Mouse (Mus musculus): ENCODE measurements at regions not wholly inside any gene's neighbourhood (a gene's known extent, or its start where the extent isn't known, plus 50 kb on each side); places are given as distances from the start of the nearest gene placed in this dataset.
A peak's percentile ranks its signal among the peaks of the same experiment; 100 is the strongest.

DNA sequence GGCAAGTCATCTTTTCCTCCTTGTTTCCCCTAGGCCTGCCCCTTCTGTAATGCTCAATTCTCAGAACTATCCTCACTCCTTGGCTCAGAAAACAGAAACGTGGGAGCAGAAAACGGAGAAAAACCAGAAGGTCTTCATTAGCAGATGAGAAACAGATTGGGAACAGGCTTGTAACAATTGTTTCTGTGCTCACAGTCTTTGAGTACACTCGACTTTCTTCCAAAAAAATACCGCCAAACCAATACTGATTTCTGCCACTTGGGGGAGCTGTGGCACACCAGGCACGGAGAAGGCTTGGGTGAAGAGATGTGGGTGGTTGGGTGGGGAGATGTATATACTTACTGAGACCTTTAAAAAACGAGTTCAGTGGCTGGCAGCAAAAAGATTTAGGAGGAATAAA, 80.8 kb upstream of the 4930583I09Rik start:
- no peaks in the 10 kb centered on the region for H3K36me3 ChIP-seq (ENCODE audit: control insufficient read depth, insufficient read depth, low read length, poor library complexity, severe bottlenecking)
- no peaks in the 10 kb centered on the region for H3K27me3 ChIP-seq (ENCODE audit: control insufficient read depth, insufficient read depth, low read length, poor library complexity, severe bottlenecking)
- DNase-seq (ENCODE audit: low read depth, low spot score), result peak; percentile 3

DNA sequence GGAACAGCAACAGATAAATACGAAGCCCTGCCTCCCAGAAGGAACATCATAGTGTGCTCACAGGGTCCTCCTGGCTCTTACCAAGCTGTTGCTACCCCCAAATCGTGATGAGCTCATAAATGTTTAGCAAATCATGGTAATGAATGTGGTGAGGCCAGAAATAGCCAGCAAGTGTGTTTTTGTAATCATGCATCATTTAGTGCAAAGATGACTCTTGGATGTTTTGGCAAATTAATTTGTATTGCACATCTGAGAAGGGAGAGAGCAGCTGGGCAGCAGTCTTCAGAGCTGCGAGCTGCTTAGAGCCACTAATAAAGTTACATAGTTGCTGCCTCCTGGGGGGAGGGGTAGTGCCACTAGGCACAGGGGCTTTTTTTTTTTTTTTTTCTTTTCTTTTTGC, 79.8 kb upstream of the 4930583I09Rik start:
- H3K27me3 ChIP-seq (ENCODE audit: control insufficient read depth, insufficient read depth, low read length, poor library complexity, severe bottlenecking), result no peaks in the 10 kb centered on the region
- DNase-seq (ENCODE audit: low read depth, low spot score), result no peak
- H3K36me3 ChIP-seq (ENCODE audit: control insufficient read depth, insufficient read depth, low read length, poor library complexity, severe bottlenecking), result no peaks in the 10 kb centered on the region

DNA sequence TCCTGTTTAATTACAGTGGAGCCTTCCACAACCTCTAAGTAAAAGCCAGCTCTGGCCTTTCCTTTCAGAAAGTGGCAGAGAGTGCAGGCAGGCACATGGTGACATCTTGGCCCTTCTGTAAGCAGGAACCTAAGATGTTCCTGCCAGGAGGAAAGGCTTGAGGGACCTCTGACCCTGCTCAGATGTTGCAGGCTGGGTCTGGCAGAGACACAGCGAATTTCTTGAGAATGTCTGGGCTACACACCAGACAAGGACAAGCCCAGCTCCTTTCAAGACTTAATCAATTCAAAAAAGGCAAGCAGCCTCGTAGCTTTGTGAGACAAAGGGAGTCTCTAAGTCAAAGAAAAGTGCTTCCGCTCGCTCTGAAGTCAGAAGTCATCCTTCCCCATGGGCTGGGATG, 79.2 kb upstream of the 4930583I09Rik start:
- H3K36me3 ChIP-seq (ENCODE audit: control insufficient read depth, insufficient read depth, low read length, poor library complexity, severe bottlenecking), result no peaks in the 10 kb centered on the region
- no peaks in the 10 kb centered on the region for H3K27me3 ChIP-seq (ENCODE audit: control insufficient read depth, insufficient read depth, low read length, poor library complexity, severe bottlenecking)
- DNase-seq (ENCODE audit: low read depth, low spot score), result no peak

DNA sequence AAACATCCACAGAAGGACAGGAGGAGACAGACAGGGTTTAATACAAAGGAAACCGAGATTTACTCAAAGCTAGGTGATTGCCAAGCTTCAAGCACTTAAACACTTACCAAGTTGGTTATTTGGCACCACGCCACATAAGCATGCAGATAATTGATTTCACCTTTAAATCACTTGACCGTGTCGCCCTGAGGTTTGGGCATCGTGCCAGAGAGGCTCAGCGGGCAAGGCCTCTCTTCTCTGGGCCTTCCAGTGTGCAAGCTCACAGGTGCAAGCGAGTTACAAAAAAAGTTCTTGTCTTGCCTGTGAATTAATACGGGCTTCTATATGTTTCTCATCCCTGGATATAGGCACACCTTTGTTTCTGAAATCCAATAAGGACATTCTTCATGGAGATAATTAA, 78.4 kb upstream of the 4930583I09Rik start:
- no peak for DNase-seq (ENCODE audit: low read depth, low spot score)
- H3K36me3 ChIP-seq (ENCODE audit: control insufficient read depth, insufficient read depth, low read length, poor library complexity, severe bottlenecking), result no peaks in the 10 kb centered on the region
- no peaks in the 10 kb centered on the region for H3K27me3 ChIP-seq (ENCODE audit: control insufficient read depth, insufficient read depth, low read length, poor library complexity, severe bottlenecking)

DNA sequence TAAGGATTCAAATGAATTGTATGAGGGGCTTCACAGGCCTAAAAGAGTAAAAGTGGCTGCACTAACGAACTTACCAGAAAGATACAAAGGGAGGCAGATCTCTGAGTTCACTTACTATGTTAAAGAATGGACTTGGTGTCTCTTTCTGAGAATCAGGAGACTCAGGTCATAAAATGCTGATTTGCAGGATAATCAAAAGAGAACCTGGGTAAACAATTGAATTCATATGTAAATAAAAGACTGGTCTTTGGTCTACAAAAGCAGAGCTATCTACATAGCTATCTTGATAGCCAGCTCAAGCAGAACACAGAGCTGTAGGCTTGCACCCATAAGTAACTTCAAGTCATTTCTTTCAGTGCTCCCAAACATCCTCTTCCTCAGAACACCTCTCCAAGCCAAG, 72.8 kb upstream of the 4930583I09Rik start:
- H3K27me3 ChIP-seq (ENCODE audit: control insufficient read depth, insufficient read depth, low read length, poor library complexity, severe bottlenecking), result no peaks in the 10 kb centered on the region
- DNase-seq (ENCODE audit: low read depth, low spot score), result no peak
- H3K36me3 ChIP-seq (ENCODE audit: control insufficient read depth, insufficient read depth, low read length, poor library complexity, severe bottlenecking), result no peaks in the 10 kb centered on the region

DNA sequence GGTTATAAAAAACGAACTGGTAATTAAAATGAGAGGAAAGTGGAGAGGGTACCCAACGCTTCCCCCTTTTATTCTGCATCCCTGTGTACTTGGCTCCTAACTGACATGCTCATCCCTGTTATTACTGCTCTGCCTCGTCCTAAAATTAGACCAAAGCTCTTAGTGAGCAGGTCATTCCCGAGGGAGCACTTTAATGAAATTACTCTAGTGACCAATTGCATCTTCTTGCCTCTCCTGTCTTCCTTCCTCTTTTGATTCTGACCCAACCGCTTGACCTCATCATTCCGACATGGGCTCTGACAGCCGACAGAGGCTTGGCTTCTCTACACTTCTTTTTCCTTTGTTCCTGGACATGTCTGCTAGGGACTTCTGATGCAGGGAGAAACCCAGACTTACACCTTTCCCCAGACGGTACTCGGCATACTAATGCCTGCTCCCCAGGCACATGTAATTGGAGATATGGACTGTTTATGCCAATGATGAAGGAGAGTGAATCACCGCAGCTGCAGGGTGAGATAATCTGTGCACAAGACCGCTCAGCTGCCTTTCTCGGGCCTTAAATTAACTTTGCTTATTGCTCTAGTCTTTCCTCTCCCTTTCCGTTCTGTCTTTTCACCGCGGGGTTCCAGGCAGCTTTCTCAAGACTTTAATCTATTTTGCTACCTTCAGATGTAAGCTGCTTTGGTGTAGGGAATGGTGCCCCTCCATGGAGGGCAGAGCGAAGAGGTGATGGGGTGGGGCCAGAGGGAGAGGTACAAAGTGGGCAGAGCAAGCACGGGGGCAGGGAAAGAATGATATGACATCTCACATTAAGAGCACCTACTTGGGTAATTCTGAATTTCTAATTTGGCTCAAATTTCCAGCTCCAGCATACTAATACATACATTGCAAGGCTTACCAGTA, 66.1 kb upstream of the 4930583I09Rik start:
- H3K27me3 ChIP-seq (ENCODE audit: control insufficient read depth, insufficient read depth, low read length, poor library complexity, severe bottlenecking), result no peaks in the 10 kb centered on the region
- no peak for DNase-seq (ENCODE audit: low read depth, low spot score)
- H3K36me3 ChIP-seq (ENCODE audit: control insufficient read depth, insufficient read depth, low read length, poor library complexity, severe bottlenecking), result no peaks in the 10 kb centered on the region

DNA sequence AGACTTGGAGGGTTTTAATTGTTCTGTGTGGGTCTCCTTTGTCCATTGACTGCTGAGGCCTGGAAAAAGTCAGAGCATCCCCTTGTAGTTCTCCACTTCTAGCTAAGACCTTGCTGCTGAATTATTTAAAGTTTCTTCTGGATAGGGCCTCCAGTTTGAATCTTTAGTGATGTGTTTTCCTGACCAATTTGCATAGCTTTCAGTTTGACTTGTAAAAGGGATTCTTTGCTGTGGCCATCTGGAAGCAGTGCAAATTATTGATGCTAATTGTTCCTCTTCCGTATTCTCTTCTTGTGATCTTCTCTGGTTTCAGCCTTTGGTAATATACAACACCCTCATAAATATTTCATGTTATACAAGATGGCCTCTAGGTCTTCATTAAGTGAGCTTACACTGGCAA, 61.6 kb upstream of the 4930583I09Rik start:
- DNase-seq (ENCODE audit: low read depth, low spot score), result no peak
- H3K36me3 ChIP-seq (ENCODE audit: control insufficient read depth, insufficient read depth, low read length, poor library complexity, severe bottlenecking), result no peaks in the 10 kb centered on the region
- H3K27me3 ChIP-seq (ENCODE audit: control insufficient read depth, insufficient read depth, low read length, poor library complexity, severe bottlenecking), result no peaks in the 10 kb centered on the region

DNA sequence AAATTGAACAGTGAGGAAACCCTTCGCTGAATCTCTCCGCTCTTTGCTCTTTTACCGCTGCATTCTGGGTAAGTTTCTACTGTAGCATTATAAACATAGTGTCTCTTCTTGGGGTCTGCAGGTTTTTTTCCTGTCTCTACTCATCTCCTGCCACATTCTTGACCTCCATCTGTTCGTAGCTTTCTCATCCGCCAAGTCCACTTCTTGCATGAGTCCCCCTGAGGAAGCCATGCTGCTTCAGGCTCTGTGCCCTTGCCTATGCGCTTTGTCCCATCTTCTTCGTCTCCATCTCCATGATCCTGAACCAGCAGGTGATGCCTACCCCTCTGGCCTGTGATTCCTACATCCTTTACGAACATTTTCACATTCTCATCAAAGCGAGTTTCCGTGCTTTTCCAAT, 60.0 kb upstream of the 4930583I09Rik start:
- DNase-seq (ENCODE audit: low read depth, low spot score), result no peak
- no peaks in the 10 kb centered on the region for H3K36me3 ChIP-seq (ENCODE audit: control insufficient read depth, insufficient read depth, low read length, poor library complexity, severe bottlenecking)
- H3K27me3 ChIP-seq (ENCODE audit: control insufficient read depth, insufficient read depth, low read length, poor library complexity, severe bottlenecking), result no peaks in the 10 kb centered on the region

DNA sequence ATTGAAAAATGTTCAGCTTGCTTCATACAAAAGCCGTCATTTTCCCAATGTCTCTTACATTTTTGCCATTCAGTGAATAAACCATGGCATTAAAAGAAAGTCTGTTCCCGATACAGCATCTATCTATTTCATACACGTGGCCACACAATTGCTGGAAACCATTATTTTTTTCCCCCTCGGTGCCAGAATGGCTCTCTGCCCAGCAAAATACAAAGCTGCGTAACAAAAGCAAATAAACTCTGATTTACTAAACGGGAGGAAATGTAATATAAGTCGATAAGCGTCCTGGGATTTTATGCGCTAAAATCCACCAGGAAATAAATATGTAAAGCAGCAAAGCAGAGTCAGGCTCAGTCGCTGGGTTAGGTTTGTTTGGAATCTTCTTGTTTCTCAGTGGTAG, 59.6 kb upstream of the 4930583I09Rik start:
- no peak for DNase-seq (ENCODE audit: low read depth, low spot score)
- no peaks in the 10 kb centered on the region for H3K27me3 ChIP-seq (ENCODE audit: control insufficient read depth, insufficient read depth, low read length, poor library complexity, severe bottlenecking)
- H3K36me3 ChIP-seq (ENCODE audit: control insufficient read depth, insufficient read depth, low read length, poor library complexity, severe bottlenecking), result no peaks in the 10 kb centered on the region

DNA sequence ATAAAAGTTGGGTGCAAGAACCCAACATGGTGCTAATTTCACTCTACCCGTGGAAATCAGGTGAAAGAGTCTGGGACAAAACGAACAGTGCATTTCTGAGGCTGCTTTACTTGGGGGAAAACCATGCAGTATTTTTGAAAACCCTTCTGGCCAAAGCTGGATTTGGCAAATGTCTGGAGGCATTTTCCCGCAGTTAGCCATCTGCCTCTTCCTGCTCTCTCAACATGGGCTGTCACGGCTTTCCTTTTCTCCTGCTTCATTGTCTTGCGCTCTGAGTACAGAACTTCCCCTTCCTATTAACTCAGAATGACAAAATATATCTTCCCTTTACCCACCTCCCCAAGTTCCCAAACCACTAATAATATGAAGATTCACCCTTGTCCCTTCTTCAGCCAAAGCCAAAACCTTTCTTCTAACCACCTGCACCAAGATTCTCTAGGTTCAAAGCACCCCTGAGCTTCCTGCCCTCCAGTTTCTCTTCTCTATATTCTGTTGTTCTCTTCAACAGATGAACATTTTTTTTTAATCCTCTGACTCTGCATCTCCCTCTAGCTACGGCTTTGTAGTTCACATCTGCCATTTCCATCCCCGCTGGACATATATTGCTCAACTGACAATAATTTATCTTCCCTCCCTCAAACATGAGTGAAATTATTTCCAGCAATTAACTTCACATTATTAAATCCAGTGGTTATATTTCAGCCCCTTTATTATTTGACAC, 57.5 kb upstream of the 4930583I09Rik start:
- DNase-seq (ENCODE audit: low read depth, low spot score), result peak; percentile 13
- no peaks in the 10 kb centered on the region for H3K36me3 ChIP-seq (ENCODE audit: control insufficient read depth, insufficient read depth, low read length, poor library complexity, severe bottlenecking)
- H3K27me3 ChIP-seq (ENCODE audit: control insufficient read depth, insufficient read depth, low read length, poor library complexity, severe bottlenecking), result no peaks in the 10 kb centered on the region

Measured in splenic B cell, adult 2 months (primary cell).